Mouse (Mus musculus): Measurements from ENCODE around the gene Amy2a2. TPM values are rescaled to one million over a fixed set of nuclear protein-coding genes. Genes with fewer than 3 reads are reported as not detected.
"Not testable (repeated sequence)": the region's sequence is repeated elsewhere in the genome, so short reads cannot be mapped to it uniquely, and the experiment has no call there.

Amy2a2 gene
- polyA plus RNA-seq (2015; fragmentation: Nextera tagmentation; extraction: Ambion mirVana), result 923 and 1,054 TPM in 2 replicates

- ATAC-seq (ENCODE audit: insufficient read depth, low FRiP score); H3K9ac ChIP-seq (ENCODE audit: low read length); H3K27me3 ChIP-seq (ENCODE audit: control insufficient read depth, insufficient read depth, low read length); H3K9me3 ChIP-seq (replicated peaks; ENCODE audit: control insufficient read depth, low read length); H3K4me2 ChIP-seq (ENCODE audit: low read depth, low read length); H3K36me3 ChIP-seq (ENCODE audit: control insufficient read depth, insufficient read depth, low read length); H3K27ac ChIP-seq (ENCODE audit: low read length); H3K4me1 ChIP-seq (ENCODE audit: control insufficient read depth, insufficient read depth, low read length); H3K4me3 ChIP-seq (replicated peaks; ENCODE audit: low read length): not testable (repeated sequence)
- no CpG with 5 or more reads among the region's 4 CpGs for WGBS
Measured at GRCm38 (mm10) chr3:113356558-113356957, at the start of gene Amy2a2. TSS of gene Amy2a2 (minus strand) at chr3:113356658.

GRCm38 (mm10) chr3:113345484-113345883 is 11.0 kb downstream of the Amy2a2 start:
- not testable (repeated sequence) for H3K36me3 ChIP-seq (ENCODE audit: control insufficient read depth, insufficient read depth, low read length); H3K4me2 ChIP-seq (ENCODE audit: low read depth, low read length); H3K4me1 ChIP-seq (ENCODE audit: control insufficient read depth, insufficient read depth, low read length); H3K4me3 ChIP-seq (replicated peaks; ENCODE audit: low read length); H3K27me3 ChIP-seq (ENCODE audit: control insufficient read depth, insufficient read depth, low read length); H3K9ac ChIP-seq (ENCODE audit: low read length); H3K27ac ChIP-seq (ENCODE audit: low read length); H3K9me3 ChIP-seq (replicated peaks; ENCODE audit: control insufficient read depth, low read length)
- peak; percentile 37; the same call in 1 of the 2 replicates for ATAC-seq (ENCODE audit: insufficient read depth, low FRiP score)

GRCm38 (mm10) chr3:113323952-113324351 is 32.5 kb downstream of the Amy2a2 start, which contains the start of gene Amy2a3:
TSS of gene Amy2a3 (minus strand) at chr3:113324052.
- not testable (repeated sequence) for ATAC-seq (ENCODE audit: insufficient read depth, low FRiP score)

GRCm38 (mm10) chr3:113312937-113313336 is 43.5 kb downstream of the Amy2a2 start:
- H3K9me3 ChIP-seq (replicated peaks; ENCODE audit: control insufficient read depth, low read length); H3K4me3 ChIP-seq (replicated peaks; ENCODE audit: low read length); ATAC-seq (ENCODE audit: insufficient read depth, low FRiP score); H3K9ac ChIP-seq (ENCODE audit: low read length); H3K27me3 ChIP-seq (ENCODE audit: control insufficient read depth, insufficient read depth, low read length); H3K27ac ChIP-seq (ENCODE audit: low read length); H3K4me2 ChIP-seq (ENCODE audit: low read depth, low read length); H3K36me3 ChIP-seq (ENCODE audit: control insufficient read depth, insufficient read depth, low read length); H3K4me1 ChIP-seq (ENCODE audit: control insufficient read depth, insufficient read depth, low read length): not testable (repeated sequence)
- no CpG with 5 or more reads among the region's 3 CpGs for WGBS

More at GRCm38 (mm10) chr3:113323952-113324351, 32.5 kb downstream of the Amy2a2 start, which contains the start of gene Amy2a3:
- H3K4me2 ChIP-seq (ENCODE audit: low read depth, low read length); H3K4me3 ChIP-seq (replicated peaks; ENCODE audit: low read length); H3K27me3 ChIP-seq (ENCODE audit: control insufficient read depth, insufficient read depth, low read length); H3K9me3 ChIP-seq (replicated peaks; ENCODE audit: control insufficient read depth, low read length); H3K27ac ChIP-seq (ENCODE audit: low read length); H3K36me3 ChIP-seq (ENCODE audit: control insufficient read depth, insufficient read depth, low read length); H3K4me1 ChIP-seq (ENCODE audit: control insufficient read depth, insufficient read depth, low read length); H3K9ac ChIP-seq (ENCODE audit: low read length): not testable (repeated sequence)
- WGBS, result no CpG with 5 or more reads among the region's 4 CpGs

Other genes with a start within 250 kb of the Amy2a2 start
- gene Amy2a5, start 97.8 kb downstream of the Amy2a2 start, polyA plus RNA-seq (2015; fragmentation: Nextera tagmentation; extraction: Ambion mirVana), result 424 and 461 TPM in 2 replicates
- gene Amy2a4, start 65.2 kb downstream of the Amy2a2 start, polyA plus RNA-seq (2015; fragmentation: Nextera tagmentation; extraction: Ambion mirVana), result 923 and 1,054 TPM in 2 replicates
- 923 and 1,054 TPM in 2 replicates for gene Amy2a3, start 32.6 kb downstream of the Amy2a2 start, polyA plus RNA-seq (2015; fragmentation: Nextera tagmentation; extraction: Ambion mirVana)
- 4,796 and 5,889 TPM in 2 replicates for gene Amy2a1, start 175.8 kb upstream of the Amy2a2 start, polyA plus RNA-seq (2015; fragmentation: Nextera tagmentation; extraction: Ambion mirVana)